Mouse (Mus musculus): ENCODE data around the gene Mrpl40. TPM values are rescaled to one million over a fixed set of nuclear protein-coding genes. Genes with fewer than 3 reads are reported as not detected.
A peak's percentile ranks its signal among the peaks of the same experiment; 100 is the strongest.

The Mrpl40 gene
- 27.6 and 27.9 TPM in 2 replicates for total RNA-seq (2014; rRNA removed)
- 78.4 and 82.6 TPM in 2 replicates for polyA plus RNA-seq (2015; fragmentation: Nextera tagmentation; extraction: Ambion mirVana)

- Histone ChIP-seq H3K9me3 (ENCODE audit: low read length) (no peaks in the 10 kb centered on the region), H3K27ac (ENCODE audit: low read depth, low read length) (peak within 1 kb of the TSS; percentile 88), H3K4me3 (ENCODE audit: low read depth, low read length) (peak within 1 kb of the TSS; percentile 89), H3K4me2 (ENCODE audit: low read depth, low read length, poor library complexity, severe bottlenecking) (peak within 1 kb of the TSS; percentile 75), H3K4me1 (ENCODE audit: insufficient read depth, low read length) (peaks cover 4% of the 10 kb centered on the region; the same call in 1 of the 2 replicates), H3K36me3 (ENCODE audit: insufficient read depth, low read length) (peaks cover 21% of the 10 kb centered on the region), H3K9ac (replicated peaks; ENCODE audit: low read length, poor library complexity, severe bottlenecking) (peak within 1 kb of the TSS; percentile 81), H3K27me3 (ENCODE audit: insufficient read depth, low read length) (no peaks in the 10 kb centered on the region)
- TF ChIP-seq CTCF (IDR thresholded peaks at IDR 0.05) = no peak
- DNase-seq (ENCODE audit: low spot score) = peak; percentile 90
- 1% methylated on average over 83 of the region's 93 CpGs for WGBS
- peak; percentile 90 for ATAC-seq (ENCODE audit: low FRiP score)
Observed at GRCm38 (mm10) chr16:18876442-18877308, at the start of gene Mrpl40, which contains the start of gene Hira. Mrpl40 (minus strand) TSS chr16:18876862. Hira (plus strand) TSS chr16:18877037.

GRCm38 (mm10) chr16:18921771-18922170 is 45.1 kb upstream of the Mrpl40 start:
- Histone ChIP-seq H3K4me2 (ENCODE audit: low read depth, low read length, poor library complexity, severe bottlenecking) (no peak overlapping the region), H3K9ac (replicated peaks; ENCODE audit: low read length, poor library complexity, severe bottlenecking) (no peak overlapping the region), H3K36me3 (ENCODE audit: insufficient read depth, low read length) (peaks cover 82% of the 10 kb centered on the region), H3K27ac (ENCODE audit: low read depth, low read length) (no peak overlapping the region), H3K4me3 (ENCODE audit: low read depth, low read length) (no peak overlapping the region), H3K9me3 (ENCODE audit: low read length) (no peaks in the 10 kb centered on the region), H3K27me3 (ENCODE audit: insufficient read depth, low read length) (no peaks in the 10 kb centered on the region), H3K4me1 (ENCODE audit: insufficient read depth, low read length) (no peaks in the 10 kb centered on the region)
- ATAC-seq (ENCODE audit: low FRiP score) (no peak), DNase-seq (ENCODE audit: low spot score) (no peak)
- WGBS = 96% methylated on average over 2 of the region's 2 CpGs
- no peak for TF ChIP-seq CTCF (IDR thresholded peaks at IDR 0.05)

GRCm38 (mm10) chr16:18916064-18916463 is 39.4 kb upstream of the Mrpl40 start:
- no peak for DNase-seq (ENCODE audit: low spot score)
- Histone ChIP-seq H3K4me1 (ENCODE audit: insufficient read depth, low read length) (no peaks in the 10 kb centered on the region), H3K9ac (replicated peaks; ENCODE audit: low read length, poor library complexity, severe bottlenecking) (no peak overlapping the region), H3K4me3 (ENCODE audit: low read depth, low read length) (no peak overlapping the region), H3K27ac (ENCODE audit: low read depth, low read length) (no peak overlapping the region), H3K4me2 (ENCODE audit: low read depth, low read length, poor library complexity, severe bottlenecking) (no peak overlapping the region), H3K9me3 (ENCODE audit: low read length) (no peaks in the 10 kb centered on the region), H3K36me3 (ENCODE audit: insufficient read depth, low read length) (peaks cover 55% of the 10 kb centered on the region), H3K27me3 (ENCODE audit: insufficient read depth, low read length) (no peaks in the 10 kb centered on the region)
- no peak for TF ChIP-seq CTCF (IDR thresholded peaks at IDR 0.05)
- WGBS = 98% methylated on average over 4 of the region's 4 CpGs
- no peak for ATAC-seq (ENCODE audit: low FRiP score)

- H3K9ac ChIP-seq (replicated peaks; ENCODE audit: low read length, poor library complexity, severe bottlenecking) = no peak overlapping the region
- H3K4me2 ChIP-seq (ENCODE audit: low read depth, low read length, poor library complexity, severe bottlenecking) = no peak overlapping the region
- no peaks in the 10 kb centered on the region for H3K9me3 ChIP-seq (ENCODE audit: low read length)
- H3K4me1 ChIP-seq (ENCODE audit: insufficient read depth, low read length) = no peaks in the 10 kb centered on the region
- no peak overlapping the region for H3K27ac ChIP-seq (ENCODE audit: low read depth, low read length)
- DNase-seq (ENCODE audit: low spot score) (no peak), ATAC-seq (ENCODE audit: low FRiP score) (no peak)
- H3K4me3 ChIP-seq (ENCODE audit: low read depth, low read length) = no peak overlapping the region
- no peaks in the 10 kb centered on the region for H3K27me3 ChIP-seq (ENCODE audit: insufficient read depth, low read length)
- 96% methylated on average over 1 of the region's 1 CpGs for WGBS
- peaks cover 26% of the 10 kb centered on the region for H3K36me3 ChIP-seq (ENCODE audit: insufficient read depth, low read length)
- TF ChIP-seq CTCF (IDR thresholded peaks at IDR 0.05) = no peak
Observed at GRCm38 (mm10) chr16:18905648-18906047, 29.0 kb upstream of the Mrpl40 start.

- Histone ChIP-seq H3K27me3 (ENCODE audit: insufficient read depth, low read length) (no peaks in the 10 kb centered on the region), H3K4me2 (ENCODE audit: low read depth, low read length, poor library complexity, severe bottlenecking) (no peak overlapping the region), H3K36me3 (ENCODE audit: insufficient read depth, low read length) (peaks cover 19% of the 10 kb centered on the region), H3K4me3 (ENCODE audit: low read depth, low read length) (no peak overlapping the region), H3K9ac (replicated peaks; ENCODE audit: low read length, poor library complexity, severe bottlenecking) (no peak overlapping the region), H3K4me1 (ENCODE audit: insufficient read depth, low read length) (no peaks in the 10 kb centered on the region), H3K9me3 (ENCODE audit: low read length) (no peaks in the 10 kb centered on the region), H3K27ac (ENCODE audit: low read depth, low read length) (no peak overlapping the region)
- no peak for ATAC-seq (ENCODE audit: low FRiP score)
- no peak for TF ChIP-seq CTCF (IDR thresholded peaks at IDR 0.05)
- WGBS = 90% methylated on average over 10 of the region's 10 CpGs
- no peak for DNase-seq (ENCODE audit: low spot score)
Observed at GRCm38 (mm10) chr16:18896429-18896828, 19.8 kb upstream of the Mrpl40 start.

GRCm38 (mm10) chr16:18895249-18895648 is 18.6 kb upstream of the Mrpl40 start:
- Histone ChIP-seq H3K4me1 (ENCODE audit: insufficient read depth, low read length) (no peaks in the 10 kb centered on the region), H3K4me3 (ENCODE audit: low read depth, low read length) (no peak overlapping the region), H3K36me3 (ENCODE audit: insufficient read depth, low read length) (peaks cover 19% of the 10 kb centered on the region), H3K27me3 (ENCODE audit: insufficient read depth, low read length) (no peaks in the 10 kb centered on the region), H3K4me2 (ENCODE audit: low read depth, low read length, poor library complexity, severe bottlenecking) (no peak overlapping the region), H3K27ac (ENCODE audit: low read depth, low read length) (no peak overlapping the region), H3K9me3 (ENCODE audit: low read length) (no peaks in the 10 kb centered on the region), H3K9ac (replicated peaks; ENCODE audit: low read length, poor library complexity, severe bottlenecking) (no peak overlapping the region)
- WGBS = 92% methylated on average over 3 of the region's 3 CpGs
- no peak for TF ChIP-seq CTCF (IDR thresholded peaks at IDR 0.05)
- no peak for ATAC-seq (ENCODE audit: low FRiP score)
- DNase-seq (ENCODE audit: low spot score) = no peak

Measured in midbrain, postnatal 0 days (tissue).